Mouse (Mus musculus): Measurements from ENCODE around the gene Zfp609. TPM values are rescaled to one million over a fixed set of nuclear protein-coding genes. Genes with fewer than 3 reads are reported as not detected.

Zfp609 gene
- polyA plus RNA-seq, 1 experiment = 30.4 TPM

DNA sequence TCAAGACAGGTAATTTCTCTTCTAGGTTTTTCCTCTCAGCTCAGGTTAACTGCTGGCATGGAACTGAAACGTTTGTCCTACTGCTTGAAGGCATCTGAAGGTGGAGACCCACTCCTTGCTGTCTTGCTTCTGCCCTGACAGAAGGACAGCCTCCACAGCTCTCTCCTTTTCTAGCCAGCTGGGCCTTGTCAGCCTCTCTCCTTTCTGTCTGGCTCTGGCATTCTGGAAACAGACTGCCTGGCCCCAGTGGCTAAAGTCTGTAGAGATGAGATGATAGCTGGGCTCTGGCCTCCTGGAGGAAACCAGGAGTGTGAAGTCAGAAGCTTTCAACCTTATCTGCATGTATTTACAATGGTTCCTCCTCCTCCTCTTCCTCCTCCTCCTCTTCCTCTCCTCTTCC lies 177.4 kb downstream of the Zfp609 start:
- no peak overlapping the region for H3K27ac ChIP-seq (ENCODE audit: insufficient read depth, low read length)
- no peaks in the 10 kb centered on the region; the same call in 1 of the 2 replicates for H3K4me1 ChIP-seq (ENCODE audit: control insufficient read depth, insufficient read depth, low read length)
- H3K4me3 ChIP-seq (ENCODE audit: insufficient read depth, low read length) = no peak overlapping the region
- TF ChIP-seq POLR2A (IDR thresholded peaks at IDR 0.05; ENCODE audit: low read depth, low read length) (no peak), CTCF (IDR thresholded peaks at IDR 0.05; ENCODE audit: borderline replicate concordance, insufficient read depth, low read length) (no peak)

DNA sequence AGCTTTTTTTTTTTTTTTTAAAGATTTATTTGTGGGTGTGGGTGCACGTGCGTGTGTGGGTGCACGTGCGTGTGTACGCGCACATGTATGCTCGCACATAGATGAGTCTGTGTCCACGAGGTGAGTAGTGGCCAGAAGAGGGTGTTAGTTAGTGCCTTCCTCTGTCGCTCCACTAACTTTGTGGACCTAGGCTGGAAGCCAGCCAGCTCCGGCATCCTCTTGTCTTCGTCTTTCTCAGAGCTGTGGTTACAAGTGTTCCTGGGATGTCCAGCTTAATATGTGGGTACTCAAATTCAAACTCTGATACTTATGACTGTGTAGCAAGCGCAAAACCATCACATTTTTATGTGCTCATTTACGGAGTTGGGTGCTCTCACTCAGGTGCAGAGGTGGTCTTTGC lies 178.6 kb downstream of the Zfp609 start:
- Histone ChIP-seq H3K4me1 (ENCODE audit: control insufficient read depth, insufficient read depth, low read length) (no peaks in the 10 kb centered on the region; the same call in 1 of the 2 replicates), H3K4me3 (ENCODE audit: insufficient read depth, low read length) (no peak overlapping the region), H3K27ac (ENCODE audit: insufficient read depth, low read length) (no peak overlapping the region)
- TF ChIP-seq POLR2A (IDR thresholded peaks at IDR 0.05; ENCODE audit: low read depth, low read length) (no peak), CTCF (IDR thresholded peaks at IDR 0.05; ENCODE audit: borderline replicate concordance, insufficient read depth, low read length) (no peak)

GRCm38 (mm10) chr9:65646782-65647181 lies 180.6 kb downstream of the Zfp609 start:
- TF ChIP-seq POLR2A (IDR thresholded peaks at IDR 0.05; ENCODE audit: low read depth, low read length) = no peak
- TF ChIP-seq CTCF (IDR thresholded peaks at IDR 0.05; ENCODE audit: borderline replicate concordance, insufficient read depth, low read length) = no peak
- no peak overlapping the region for H3K27ac ChIP-seq (ENCODE audit: insufficient read depth, low read length)
- peaks cover 3% of the 10 kb centered on the region for H3K4me1 ChIP-seq (ENCODE audit: control insufficient read depth, insufficient read depth, low read length)
- H3K4me3 ChIP-seq (ENCODE audit: insufficient read depth, low read length) = no peak overlapping the region

GRCm38 (mm10) chr9:65645984-65646383 lies 181.4 kb downstream of the Zfp609 start:
- TF ChIP-seq CTCF (IDR thresholded peaks at IDR 0.05; ENCODE audit: borderline replicate concordance, insufficient read depth, low read length) (no peak), POLR2A (IDR thresholded peaks at IDR 0.05; ENCODE audit: low read depth, low read length) (no peak)
- peaks cover 7% of the 10 kb centered on the region for H3K4me1 ChIP-seq (ENCODE audit: control insufficient read depth, insufficient read depth, low read length)
- no peak overlapping the region for H3K4me3 ChIP-seq (ENCODE audit: insufficient read depth, low read length)
- no peak overlapping the region for H3K27ac ChIP-seq (ENCODE audit: insufficient read depth, low read length)

GRCm38 (mm10) chr9:65644960-65645359 lies 182.4 kb downstream of the Zfp609 start:
- Histone ChIP-seq H3K4me1 (ENCODE audit: control insufficient read depth, insufficient read depth, low read length) (peaks cover 12% of the 10 kb centered on the region), H3K27ac (ENCODE audit: insufficient read depth, low read length) (no peak overlapping the region), H3K4me3 (ENCODE audit: insufficient read depth, low read length) (no peak overlapping the region)
- no peak for TF ChIP-seq POLR2A (IDR thresholded peaks at IDR 0.05; ENCODE audit: low read depth, low read length)
- TF ChIP-seq CTCF (IDR thresholded peaks at IDR 0.05; ENCODE audit: borderline replicate concordance, insufficient read depth, low read length) = no peak

DNA sequence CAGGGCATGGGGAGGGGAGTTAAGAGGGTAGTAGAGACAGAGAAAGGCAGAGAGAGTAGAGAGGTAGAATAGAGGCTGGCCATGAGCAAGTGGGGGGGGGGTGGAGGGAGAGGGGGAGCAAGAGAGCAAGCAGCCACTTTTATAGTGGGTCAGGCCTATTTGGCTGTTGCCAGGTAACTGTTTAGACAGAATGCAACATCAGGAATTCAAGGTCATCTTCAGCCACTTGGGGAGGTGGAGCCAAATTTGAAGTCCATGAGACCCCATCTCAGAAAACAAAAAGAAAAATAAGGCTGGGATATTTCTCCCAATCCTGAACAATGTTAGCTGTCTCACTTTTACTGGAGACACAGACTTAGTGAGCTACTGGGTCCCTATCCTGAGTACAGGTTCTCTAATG lies 184.8 kb downstream of the Zfp609 start:
- H3K4me1 ChIP-seq (ENCODE audit: control insufficient read depth, insufficient read depth, low read length) = peaks cover 17% of the 10 kb centered on the region
- TF ChIP-seq POLR2A (IDR thresholded peaks at IDR 0.05; ENCODE audit: low read depth, low read length) (no peak), CTCF (IDR thresholded peaks at IDR 0.05; ENCODE audit: borderline replicate concordance, insufficient read depth, low read length) (no peak)
- no peak overlapping the region for H3K4me3 ChIP-seq (ENCODE audit: insufficient read depth, low read length)
- H3K27ac ChIP-seq (ENCODE audit: insufficient read depth, low read length) = no peak overlapping the region

Other genes with a start within 250 kb of the Zfp609 start
- 58.1 and 78.4 TPM in 2 replicates for gene Plekho2, start 247.5 kb downstream of the Zfp609 start, polyA plus RNA-seq (2011; ENCODE audit: insufficient read length, low read depth, missing spikeins)
- 8.3 and 10.9 TPM in 2 replicates for gene Pif1, start 240.4 kb downstream of the Zfp609 start, polyA plus RNA-seq (2011; ENCODE audit: insufficient read length, low read depth, missing spikeins)
- 22.7 and 34.1 TPM in 2 replicates for gene Rbpms2, start 197.9 kb downstream of the Zfp609 start, polyA plus RNA-seq (2011; ENCODE audit: insufficient read length, low read depth, missing spikeins)
- gene Oaz2, start 159.6 kb downstream of the Zfp609 start, polyA plus RNA-seq (2011; ENCODE audit: insufficient read length, low read depth, missing spikeins) = 88.1 and 93.0 TPM in 2 replicates
- 71.8 and 102 TPM in 2 replicates for gene Pclaf, start 62.7 kb upstream of the Zfp609 start, polyA plus RNA-seq (2011; ENCODE audit: insufficient read length, low read depth, missing spikeins)
- 40.4 and 44.4 TPM in 2 replicates for gene Trip4, start 81.2 kb upstream of the Zfp609 start, polyA plus RNA-seq (2011; ENCODE audit: insufficient read length, low read depth, missing spikeins)
- 64.7 and 70.2 TPM in 2 replicates for gene Csnk1g1, start 81.4 kb upstream of the Zfp609 start, polyA plus RNA-seq (2011; ENCODE audit: insufficient read length, low read depth, missing spikeins)
- 484 and 532 TPM in 2 replicates for gene Ppib, start 232.7 kb upstream of the Zfp609 start, polyA plus RNA-seq (2011; ENCODE audit: insufficient read length, low read depth, missing spikeins)
- gene Snx22, start 242.2 kb upstream of the Zfp609 start, polyA plus RNA-seq (2011; ENCODE audit: insufficient read length, low read depth, missing spikeins) = 0.25 and 0.33 TPM in 2 replicates

All from embryonic fibroblast, embryonic 13.5 days (primary cell).